Mouse (Mus musculus): Measurements from ENCODE around the gene Slc39a1. TPM values are rescaled to one million over a fixed set of nuclear protein-coding genes. Genes with fewer than 3 reads are reported as not detected.

Slc39a1 gene
- total RNA-seq, 1 experiment from 2014 or later: 136 TPM

Small RNAs within 50 kb of the gene (microRNA-seq; reads per million reads assigned to microRNA genes)
- 0 reads per million in 2 experiments for gene Mir7012

Other genes with a start within 250 kb of the Slc39a1 start
- gene Hax1, start 249.4 kb upstream of the Slc39a1 start, total RNA-seq (2021): 136 and 149 TPM in 2 replicates
- 77.0 and 90.3 TPM in 2 replicates for gene 4933434E20Rik, start 196.5 kb upstream of the Slc39a1 start, total RNA-seq (2021)
- 158 and 190 TPM in 2 replicates for gene Ubap2l, start 195.5 kb upstream of the Slc39a1 start, total RNA-seq (2021)
- 178 and 198 TPM in 2 replicates for gene Tpm3, start 175.5 kb upstream of the Slc39a1 start, total RNA-seq (2021)
- 0.55 and 0.71 TPM in 2 replicates for gene Nup210l, start 144.0 kb upstream of the Slc39a1 start, total RNA-seq (2021)
- gene Rps27, start 34.5 kb upstream of the Slc39a1 start, total RNA-seq (2021): 1,629 and 1,829 TPM in 2 replicates
- 31.0 and 49.5 TPM in 2 replicates for gene Rab13, start 34.5 kb upstream of the Slc39a1 start, total RNA-seq (2021)
- gene Jtb, start 16.6 kb upstream of the Slc39a1 start, total RNA-seq (2021): 68.6 and 72.3 TPM in 2 replicates
- 0.85 TPM in 1 of 2 replicates, not detected in the other for gene Creb3l4, start 4.7 kb upstream of the Slc39a1 start, total RNA-seq (2021)
- 46.7 and 57.8 TPM in 2 replicates for gene Crtc2, start 6.0 kb downstream of the Slc39a1 start, total RNA-seq (2021)
- gene Dennd4b, start 17.0 kb downstream of the Slc39a1 start, total RNA-seq (2021): 9.0 and 10.7 TPM in 2 replicates
- 76.8 and 78.1 TPM in 2 replicates for gene Gatad2b, start 45.0 kb downstream of the Slc39a1 start, total RNA-seq (2021)
- 130 and 146 TPM in 2 replicates for gene Slc27a3, start 141.8 kb downstream of the Slc39a1 start, total RNA-seq (2021)
- 91.2 and 92.3 TPM in 2 replicates for gene Ints3, start 185.4 kb downstream of the Slc39a1 start, total RNA-seq (2021)
- gene Npr1, start 217.7 kb downstream of the Slc39a1 start, total RNA-seq (2021): 224 and 269 TPM in 2 replicates
- 65.6 and 65.7 TPM in 2 replicates for gene Ilf2, start 228.0 kb downstream of the Slc39a1 start, total RNA-seq (2021)
- 67.2 and 74.0 TPM in 2 replicates for gene Snapin, start 242.9 kb downstream of the Slc39a1 start, total RNA-seq (2021)

Data from adrenal gland, postnatal 25 days (tissue).